Mouse (Mus musculus): ENCODE data around the gene Lmod3.

GRCm38 (mm10) chr6:97209751-97210150 lies 42.8 kb downstream of the Lmod3 start:
- TF ChIP-seq CTCF (IDR thresholded peaks at IDR 0.05; ENCODE audit: low read depth, low read length), result no peak
- no peak for TF ChIP-seq POLR2A (IDR thresholded peaks at IDR 0.05; ENCODE audit: extremely low read depth, insufficient read depth, low read length)

Data from liver, adult 2 months (tissue).